Mouse (Mus musculus) spleen, adult 2 months (tissue): ENCODE data around the gene Gm9774.

Experiments used
- CTCF ChIP-seq: fragments of 200-500 bp; IDR thresholded peaks from 2 replicates; pipeline ENCODE4 v1.5.1; 2011; ENCODE audit warnings: mild to moderate bottlenecking, inconsistent platforms; ENCODE audit not compliant: insufficient read depth, insufficient read length, insufficient replicate concordance; ENCODE audit errors: extremely low read depth
- POLR2A ChIP-seq: fragments of 200-500 bp; IDR thresholded peaks from 2 replicates; pipeline ENCODE4 v1.6.1; 2011; ENCODE audit warnings: low read depth, low read length, inconsistent platforms

- TF ChIP-seq POLR2A (no peak), CTCF (no peak)
Observed at GRCm38 (mm10) chr3:92429323-92429722, at the start of gene Gm9774.
